Mouse (Mus musculus): ENCODE measurements around the gene Irgm1.
"Not testable (repeated sequence)": the region's sequence is repeated elsewhere in the genome, so short reads cannot be mapped to it uniquely, and the experiment has no call there.

The Irgm1 gene

DNA sequence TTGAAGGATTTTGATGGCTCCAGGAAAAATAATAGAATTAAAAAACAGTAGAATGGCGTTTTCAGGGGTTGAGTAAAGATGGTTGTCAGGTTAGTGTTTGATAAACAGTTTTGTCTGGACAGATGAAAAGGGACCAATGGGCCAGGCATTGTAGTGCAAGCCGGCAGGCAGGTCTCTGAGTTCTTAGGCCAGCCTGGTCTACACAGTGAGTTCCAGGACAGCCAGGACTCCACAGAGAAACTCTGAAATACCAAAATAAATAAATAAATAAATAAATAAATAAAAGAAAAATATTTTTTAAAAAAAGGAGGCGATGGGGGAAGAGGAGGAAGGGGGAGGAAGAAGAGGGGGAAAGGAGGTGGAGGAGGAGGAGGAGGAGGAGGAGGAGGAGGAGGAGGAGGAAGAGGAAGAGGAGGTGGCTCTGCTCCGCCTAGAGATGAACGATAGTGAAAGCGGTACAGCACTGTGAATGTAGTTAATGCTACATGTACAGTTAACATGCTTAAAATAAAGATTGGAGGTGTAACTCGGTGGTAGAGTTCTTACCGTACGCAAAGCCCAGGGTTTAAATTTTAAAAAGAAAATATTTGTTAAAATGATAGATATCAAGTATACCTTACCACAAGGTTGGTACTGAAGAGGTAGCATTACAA is 38.3 kb downstream of the Irgm1 start:
- no peak for DNase-seq (ENCODE audit: low spot score)

DNA sequence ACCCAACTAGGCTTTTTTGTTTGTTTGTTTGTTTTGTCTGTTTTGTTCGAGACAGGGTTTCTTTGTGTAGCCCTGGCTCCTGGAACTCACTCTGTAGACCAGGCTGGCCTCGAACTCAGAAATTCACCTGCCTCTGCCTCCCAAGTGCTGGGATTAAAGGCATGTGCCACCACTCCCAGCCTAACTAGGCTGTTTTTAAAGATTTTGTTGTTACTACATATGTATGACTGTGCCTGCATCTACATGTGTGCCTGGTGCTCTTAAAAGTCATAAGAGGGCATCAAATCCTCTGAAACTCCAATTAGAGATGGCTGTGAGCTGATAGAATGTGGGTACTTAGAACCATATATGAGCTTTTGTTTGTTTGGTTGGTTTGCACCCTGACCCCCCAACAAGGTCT is 40.2 kb downstream of the Irgm1 start:
- no peak for DNase-seq (ENCODE audit: low spot score)

GRCm38 (mm10) chr11:48830279-48830678 is 41.2 kb downstream of the Irgm1 start:
- DNase-seq (ENCODE audit: low spot score), result peak; percentile 32

GRCm38 (mm10) chr11:48827926-48828325 is 43.6 kb downstream of the Irgm1 start:
- DNase-seq (ENCODE audit: low spot score), result no peak

GRCm38 (mm10) chr11:48826752-48827096 is 44.8 kb downstream of the Irgm1 start:
- DNase-seq (ENCODE audit: low spot score), result no peak

GRCm38 (mm10) chr11:48825979-48826751 is 45.3 kb downstream of the Irgm1 start, which contains the start of the genes Trim7 and Gm12184:
Gene Trim7, plus strand, starts transcription at chr11:48826140.
Gene Gm12184, minus strand, starts transcription at chr11:48826655.
- DNase-seq (ENCODE audit: low spot score), result not testable (repeated sequence)

DNA sequence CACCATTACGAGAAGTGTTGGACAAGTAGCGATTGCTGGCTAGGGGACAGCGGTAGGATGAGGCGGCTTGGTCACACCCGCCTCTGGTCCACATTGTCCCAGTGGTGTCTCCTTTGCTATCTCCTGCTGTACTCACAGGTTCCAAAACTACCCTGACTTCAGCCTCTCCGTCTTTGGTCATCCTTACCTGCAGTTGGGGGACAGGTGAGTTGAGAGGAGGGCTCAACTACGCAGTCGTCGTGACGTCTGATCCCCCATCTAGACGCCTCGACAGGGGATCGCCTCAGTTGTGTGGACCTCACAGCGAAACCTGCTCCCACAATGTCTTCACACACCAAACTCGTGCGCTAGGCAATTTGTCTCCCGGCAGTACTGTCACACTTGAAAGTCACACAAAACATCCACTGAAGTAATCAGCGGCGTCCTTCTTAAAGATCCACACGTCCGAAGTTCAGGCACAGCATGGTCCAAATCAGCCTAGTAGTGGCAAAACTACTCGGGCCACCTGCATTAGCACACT is 47.1 kb downstream of the Irgm1 start:
- no peak for DNase-seq (ENCODE audit: low spot score)

GRCm38 (mm10) chr11:48823536-48823972 is 47.9 kb downstream of the Irgm1 start:
- DNase-seq (ENCODE audit: low spot score), result peak; percentile 60

DNA sequence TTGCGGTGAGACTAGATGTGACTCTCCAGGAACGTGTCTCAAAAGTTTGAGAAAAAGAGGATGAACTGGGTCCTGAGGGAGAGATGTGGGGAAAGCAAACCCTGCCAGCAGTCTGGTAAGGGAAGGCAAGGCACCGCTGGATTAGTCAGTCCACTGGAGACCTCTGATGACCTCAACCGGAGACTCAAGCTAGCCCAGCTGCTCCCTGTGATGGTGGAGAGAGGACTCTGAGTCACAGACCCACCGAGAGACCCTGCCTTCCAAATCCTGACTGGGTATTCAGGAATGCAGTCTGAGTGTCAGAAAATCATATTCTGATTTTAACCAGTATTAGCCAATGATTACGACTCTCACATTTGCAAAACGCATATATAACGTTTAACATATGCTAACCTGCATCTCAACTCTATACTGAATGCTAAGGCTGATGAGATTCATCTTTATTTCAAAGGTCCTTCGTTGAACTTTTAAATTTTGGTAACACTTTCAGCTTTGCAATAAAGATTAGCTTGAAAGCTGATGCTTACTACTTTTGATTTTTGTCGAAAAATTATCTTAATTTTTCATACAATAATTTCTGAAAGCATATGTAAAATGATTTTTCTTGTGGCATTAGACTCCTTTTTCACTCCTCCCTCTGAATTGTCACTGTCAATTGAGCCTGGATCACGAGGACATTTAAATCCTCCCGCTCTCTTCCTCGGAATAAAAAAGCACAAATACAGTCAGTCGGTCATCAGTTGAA is 48.5 kb downstream of the Irgm1 start:
- DNase-seq (ENCODE audit: low spot score), result no peak

DNA sequence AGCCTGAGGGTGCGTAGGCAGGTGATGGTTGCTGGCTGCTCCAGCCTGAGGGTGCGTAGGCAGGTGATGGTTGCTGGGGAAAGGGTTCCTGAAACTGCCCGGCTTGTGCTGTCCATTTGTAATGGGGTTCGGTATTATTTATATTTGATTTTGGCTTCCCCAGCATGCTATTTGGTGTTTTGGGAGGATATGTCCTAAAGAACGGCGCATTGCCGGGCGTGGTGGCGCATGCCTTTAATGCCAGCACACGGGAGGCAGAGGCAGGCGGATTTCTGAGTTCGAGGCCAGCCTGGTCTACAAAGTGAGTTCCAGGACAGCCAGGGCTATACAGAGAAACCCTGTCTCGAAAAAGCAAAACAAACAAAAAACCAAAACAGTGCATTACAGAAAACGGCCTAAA is 50.2 kb downstream of the Irgm1 start:
- not testable (repeated sequence) for DNase-seq (ENCODE audit: low spot score)

DNA sequence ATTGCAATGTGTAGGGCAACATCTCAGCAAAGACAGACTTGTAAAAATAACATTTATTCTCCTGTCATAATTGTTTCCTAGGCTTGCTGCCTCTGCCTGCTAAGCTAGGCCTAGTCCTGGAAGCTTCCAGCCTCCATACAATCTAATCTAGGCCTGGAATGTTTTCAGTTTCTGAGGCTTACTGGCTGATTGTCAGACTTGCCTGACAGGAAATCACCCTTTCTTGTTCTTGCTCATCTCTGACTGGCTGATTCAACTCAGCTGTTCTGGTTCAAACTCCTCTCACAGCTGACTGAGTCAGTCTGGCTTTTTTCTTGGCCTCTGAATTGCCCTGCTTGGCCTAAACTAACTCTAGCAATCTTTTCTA is 51.2 kb downstream of the Irgm1 start:
- DNase-seq (ENCODE audit: low spot score), result no peak

- DNase-seq (ENCODE audit: low spot score), result no peak
These were observed 51.7 kb downstream of the Irgm1 start for GRCm38 (mm10) chr11:48819614-48820307.

- peak; percentile 91 for DNase-seq (ENCODE audit: low spot score)
These were observed 53.1 kb downstream of the Irgm1 start for GRCm38 (mm10) chr11:48818346-48818745.

DNA sequence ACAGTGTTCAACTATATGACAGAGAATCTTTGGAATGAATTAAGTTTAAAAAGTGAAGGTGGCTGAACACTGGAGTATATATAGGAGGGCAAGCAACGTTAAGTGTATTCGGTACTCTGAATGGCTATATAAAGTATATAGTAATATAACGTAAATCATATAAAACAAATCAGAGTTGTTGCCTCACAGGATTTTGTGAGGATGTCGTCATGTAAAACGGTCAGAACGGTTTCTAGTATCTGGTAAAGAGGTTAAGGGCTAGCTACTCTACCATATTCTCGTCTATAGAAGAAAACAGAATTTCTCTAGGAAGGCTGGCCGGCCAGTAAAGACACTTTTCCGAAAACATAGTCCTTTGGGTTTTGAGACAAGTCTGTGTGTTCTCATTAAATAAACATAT is 53.7 kb downstream of the Irgm1 start:
- DNase-seq (ENCODE audit: low spot score), result no peak

- DNase-seq (ENCODE audit: low spot score), result peak; percentile 99
These were observed 54.5 kb downstream of the Irgm1 start, which contains the start of gene Trim41 for GRCm38 (mm10) chr11:48816800-48817665. Gene Trim41, minus strand, starts transcription at chr11:48817353.

GRCm38 (mm10) chr11:48816281-48816781 is 55.2 kb downstream of the Irgm1 start:
- peak; percentile 21 for DNase-seq (ENCODE audit: low spot score)

GRCm38 (mm10) chr11:48815851-48816250 is 55.6 kb downstream of the Irgm1 start:
- DNase-seq (ENCODE audit: low spot score), result no peak

- no peak for DNase-seq (ENCODE audit: low spot score)
These were observed 57.7 kb downstream of the Irgm1 start for GRCm38 (mm10) chr11:48813782-48814181.
